ENCODE assay signal across 16 mouse cellular contexts in the genomic region with DNA sequence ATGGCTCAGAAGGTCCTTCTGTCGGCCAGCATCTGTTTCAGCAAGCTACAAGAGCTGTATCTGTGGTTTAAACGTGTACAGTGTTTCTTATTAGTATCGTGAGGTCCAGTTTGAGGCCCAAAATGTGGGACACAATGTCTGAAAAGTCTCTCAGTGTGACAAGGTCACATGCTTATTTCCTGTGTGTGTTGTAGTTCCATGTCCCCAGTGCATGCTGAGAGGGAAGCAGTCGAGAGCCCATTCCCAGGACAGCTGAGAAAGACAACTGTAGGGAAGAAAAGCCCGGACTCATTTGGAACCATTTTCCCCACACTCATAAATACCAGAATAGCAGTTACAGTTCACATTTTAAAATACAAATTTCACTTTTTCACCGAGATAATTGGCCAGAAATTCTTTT. TPM values are rescaled to one million over a fixed set of nuclear protein-coding genes. Genes with fewer than 3 reads are reported as not detected.
DNase-seq lines count a peak whose midpoint lies in the region; ATAC-seq and TF ChIP-seq lines count a peak whose summit lies in the region.
"Had no signal": no experiment of that assay in that cellular context is flagged by ENCODE, and none has a peak within 500 bp of the region (broad histone marks: within the 10 kb centered on the region; RNA-seq: fewer than 3 reads in every experiment).

No protein-coding gene starts in this region.

- H3K9ac ChIP-seq in kidney, embryonic 15.5 days, result no peak overlapping the region
- H3K9ac ChIP-seq in kidney, embryonic 14.5 days (ENCODE audit: low read depth, low read length), result no peak overlapping the region
- no peak overlapping the region for H3K9ac ChIP-seq in lung, embryonic 15.5 days
- no peak overlapping the region for H3K9ac ChIP-seq in stomach, embryonic 14.5 days (replicated peaks; ENCODE audit: low read depth, low read length)
- H3K9ac ChIP-seq: embryonic facial prominence, embryonic 15.5 days; liver, embryonic 12.5 days had no signal

- H3K4me1 ChIP-seq in kidney, embryonic 15.5 days, result peaks cover 5% of the 10 kb centered on the region; the same call in 1 of the 2 replicates
- no peaks in the 10 kb centered on the region for H3K4me1 ChIP-seq in kidney, embryonic 14.5 days (ENCODE audit: control insufficient read depth, insufficient read depth, low read length)
- H3K4me1 ChIP-seq in lung, embryonic 15.5 days, result peaks cover 21% of the 10 kb centered on the region
- peaks cover 5% of the 10 kb centered on the region for H3K4me1 ChIP-seq in lung, adult 2 months (ENCODE audit: control insufficient read depth, insufficient read depth, low read length)
- peaks cover 11% of the 10 kb centered on the region; the same call in 1 of the 2 replicates for H3K4me1 ChIP-seq in stomach, embryonic 14.5 days (ENCODE audit: control insufficient read depth, insufficient read depth, low read length)

- TF ChIP-seq CTCF in lung, adult 2 months (IDR thresholded peaks at IDR 0.05; ENCODE audit: insufficient read depth, low read length), result no peak

- H3K4me2 ChIP-seq in kidney, embryonic 15.5 days, result no peak overlapping the region
- H3K4me2 ChIP-seq in kidney, embryonic 14.5 days (replicated peaks; ENCODE audit: low read depth, low read length), result no peak overlapping the region
- H3K4me2 ChIP-seq in lung, embryonic 15.5 days, result 0 out of 2 replicates have a peak overlapping the region, but pooled peaks have one; percentile 11
- H3K4me2 ChIP-seq in stomach, embryonic 14.5 days (replicated peaks; ENCODE audit: low read depth, low read length), result no peak overlapping the region
- H3K4me2 ChIP-seq: embryonic facial prominence, embryonic 15.5 days; liver, embryonic 12.5 days had no signal

- DNase-seq in heart, adult 11 months, result peak; percentile 92
- DNase-seq in heart, postnatal 25 days (ENCODE audit: low spot score), result no peak
- DNase-seq in lung, adult 2 months, result no peak
- DNase-seq in cerebellum, adult 11-12 months, result no peak
- DNase-seq: adrenal gland, adult 2 months; gastrocnemius, postnatal 10 days; retina, postnatal 1 day had no signal

- ATAC-seq in kidney, embryonic 15.5 days (replicated peaks; ENCODE audit: low FRiP score), result no peak
- no peak for ATAC-seq in kidney, embryonic 14.5 days (ENCODE audit: low FRiP score, low TSS enrichment)
- ATAC-seq in lung, embryonic 15.5 days (ENCODE audit: borderline replicate concordance, extremely low read depth, low FRiP score, low TSS enrichment), result peak; percentile 77; the same call in 1 of the 2 replicates
- ATAC-seq in stomach, embryonic 14.5 days (ENCODE audit: insufficient number of reproducible peaks, insufficient read depth, low FRiP score, low read depth), result no peak
- ATAC-seq: hindbrain, postnatal 0 days; liver, embryonic 12.5 days; midbrain, embryonic 16.5 days had no signal

- H3K4me3 ChIP-seq in kidney, embryonic 15.5 days (replicated peaks), result no peak overlapping the region
- no peak overlapping the region for H3K4me3 ChIP-seq in kidney, embryonic 14.5 days (ENCODE audit: low read length)
- H3K4me3 ChIP-seq in lung, embryonic 15.5 days, result no peak overlapping the region
- no peak overlapping the region for H3K4me3 ChIP-seq in lung, adult 2 months (replicated peaks; ENCODE audit: extremely low read depth, low read depth, low read length)
- no peak overlapping the region for H3K4me3 ChIP-seq in stomach, embryonic 14.5 days (ENCODE audit: low read depth, low read length)
- H3K4me3 ChIP-seq: embryonic facial prominence, embryonic 15.5 days; forebrain, embryonic 10.5 days; liver, embryonic 12.5 days had no signal

- TF ChIP-seq POLR2A in lung, adult 2 months (IDR thresholded peaks at IDR 0.05; ENCODE audit: borderline replicate concordance, extremely low read depth, low read depth, low read length), result no peak

- intact Hi-C loops in heart, postnatal 25 days (cut with DNase I), result no loop called here

- no peaks in the 10 kb centered on the region for H3K36me3 ChIP-seq in kidney, embryonic 15.5 days
- no peaks in the 10 kb centered on the region for H3K36me3 ChIP-seq in kidney, embryonic 14.5 days (ENCODE audit: control insufficient read depth, insufficient read depth, low read length)
- H3K36me3 ChIP-seq in lung, embryonic 15.5 days, result no peaks in the 10 kb centered on the region
- H3K36me3 ChIP-seq in stomach, embryonic 14.5 days (ENCODE audit: control insufficient read depth, insufficient read depth, low read length), result no peaks in the 10 kb centered on the region
- H3K36me3 ChIP-seq: embryonic facial prominence, embryonic 15.5 days; forebrain, embryonic 10.5 days; liver, embryonic 12.5 days had no signal

- no peaks in the 10 kb centered on the region for H3K9me3 ChIP-seq in kidney, embryonic 15.5 days (replicated peaks)
- no peaks in the 10 kb centered on the region for H3K9me3 ChIP-seq in kidney, embryonic 14.5 days (ENCODE audit: control insufficient read depth, low read length)
- H3K9me3 ChIP-seq in lung, embryonic 15.5 days, result no peaks in the 10 kb centered on the region
- H3K9me3 ChIP-seq in stomach, embryonic 14.5 days (ENCODE audit: control insufficient read depth, low read depth, low read length), result no peaks in the 10 kb centered on the region
- H3K9me3 ChIP-seq: embryonic facial prominence, embryonic 15.5 days; forebrain, embryonic 10.5 days; liver, embryonic 12.5 days had no signal

- H3K27ac ChIP-seq in kidney, embryonic 15.5 days, result peak overlapping the region; percentile 63
- H3K27ac ChIP-seq in kidney, embryonic 14.5 days (ENCODE audit: low read depth, low read length), result no peak overlapping the region
- peak overlapping the region; percentile 83 for H3K27ac ChIP-seq in lung, embryonic 15.5 days
- H3K27ac ChIP-seq in stomach, embryonic 14.5 days (ENCODE audit: low read length), result peak overlapping the region; percentile 72
- H3K27ac ChIP-seq: embryonic facial prominence, embryonic 15.5 days; forebrain, embryonic 10.5 days; hindbrain, postnatal 0 days; liver, embryonic 12.5 days had no signal

- WGBS in kidney, embryonic 15.5 days, result 67% methylated on average over 6 of the region's 6 CpGs
- WGBS in kidney, embryonic 14.5 days, result 65% methylated on average over 6 of the region's 6 CpGs
- WGBS in lung, embryonic 15.5 days, result 29% methylated on average over 6 of the region's 6 CpGs
- WGBS in lung, adult 2 months, result 37% methylated on average over 6 of the region's 6 CpGs
- WGBS in stomach, embryonic 14.5 days, result 43% methylated on average over 6 of the region's 6 CpGs

- H3K27me3 ChIP-seq in kidney, embryonic 15.5 days, result no peaks in the 10 kb centered on the region
- no peaks in the 10 kb centered on the region for H3K27me3 ChIP-seq in kidney, embryonic 14.5 days (ENCODE audit: control insufficient read depth, insufficient read depth, low read length)
- H3K27me3 ChIP-seq in lung, embryonic 15.5 days, result no peaks in the 10 kb centered on the region
- no peaks in the 10 kb centered on the region for H3K27me3 ChIP-seq in stomach, embryonic 14.5 days (ENCODE audit: control insufficient read depth, insufficient read depth, low read length)
- H3K27me3 ChIP-seq: embryonic facial prominence, embryonic 15.5 days had no signal

RNA-seq across cellular contexts. Expression of a gene that starts 13.5 kb away (rescaled TPM):
- 10 to 100 TPM; 38.5 to 43.3 TPM for total RNA-seq in heart, postnatal 25 days (2021)
- polyA plus RNA-seq in kidney, embryonic 15.5 days (2015; fragmentation: Nextera tagmentation; extraction: Ambion mirVana), result 19.4 and 19.9 TPM in 2 replicates
- polyA plus RNA-seq in kidney, embryonic 14.5 days (2014; fragmentation: Nextera tagmentation; extraction: Ambion mirVana), result 10.8 and 17.4 TPM in 2 replicates
- polyA plus RNA-seq in lung, embryonic 15.5 days (2015; fragmentation: Nextera tagmentation; extraction: Ambion mirVana), result 33.5 and 34.9 TPM in 2 replicates
- 29.1 and 32.6 TPM in 2 replicates for polyA plus RNA-seq in lung, adult 2 months (2012; rRNA removed)
- polyA plus RNA-seq in stomach, embryonic 14.5 days (2014; fragmentation: Nextera tagmentation; extraction: Ambion mirVana), result 32.5 and 36.2 TPM in 2 replicates
